Mouse (Mus musculus) small intestine, adult 2 months (tissue): ENCODE measurements around the gene Ppm1l. TPM values are rescaled to one million over a fixed set of nuclear protein-coding genes. Genes with fewer than 3 reads are reported as not detected.

Experiments used
- H3K27ac ChIP-seq: fragments of 200-500 bp; 2 replicates; pipeline ENCODE4 v1.5.1; 2012; ENCODE audit warnings: low read depth, low read length, control low read depth, inconsistent platforms; ENCODE audit not compliant: insufficient read depth
- H3K27me3 ChIP-seq: fragments of 200-500 bp; 2 replicates; pipeline ENCODE4 v1.6.1; 2012; ENCODE audit warnings: mild to moderate bottlenecking, moderate library complexity, low read length, inconsistent platforms; ENCODE audit not compliant: control insufficient read depth, insufficient read depth
- H3K36me3 ChIP-seq: fragments of 200-500 bp; 2 replicates; pipeline ENCODE4 v1.6.1; 2012; ENCODE audit warnings: mild to moderate bottlenecking, low read length, control low read depth, inconsistent platforms; ENCODE audit not compliant: control insufficient read depth, insufficient read depth
- H3K4me1 ChIP-seq: fragments of 200-500 bp; 2 replicates; pipeline ENCODE4 v1.6.1; 2012; ENCODE audit warnings: low read length, inconsistent platforms, mixed read lengths; ENCODE audit not compliant: control insufficient read depth, insufficient read depth, insufficient read length
- H3K4me3 ChIP-seq: fragments of 200-500 bp; 2 replicates; pipeline ENCODE4 v1.5.1; 2012; ENCODE audit warnings: low read depth, mild to moderate bottlenecking, control low read depth, inconsistent platforms, low read length, moderate library complexity
- CTCF ChIP-seq: fragments of 200-500 bp; IDR thresholded peaks from 2 replicates; pipeline ENCODE4 v1.5.1; 2012; ENCODE audit warnings: low read depth, mild to moderate bottlenecking, control low read depth, inconsistent platforms, low read length, moderate library complexity, mixed read lengths; ENCODE audit not compliant: insufficient replicate concordance, insufficient read length; ENCODE audit errors: extremely low read depth
- POLR2A ChIP-seq: fragments of 200-500 bp; IDR thresholded peaks from 2 replicates; pipeline ENCODE4 v1.6.1; 2012; ENCODE audit warnings: low read depth, mild to moderate bottlenecking, control low read depth, inconsistent platforms, low read length, moderate library complexity
- WGBS: fragments of 180-500 bp; shearing (Covaris S2); methylation state at CpG from one replicate; pipeline ENCODE4 v1.1.7; 2018; 5-methylcytosine and 5-hydroxymethylcytosine counted together
- polyA plus RNA-seq: library from polyadenylated mRNA; depleted of rRNA; stranded (reverse); fragments of >200 nt; gene quantifications from 2 replicates; pipeline ENCODE4 v1.2.3, GENCODE M21; 2012; rRNA removed

Gene Ppm1l
- 0.80 and 1.1 TPM in 2 replicates for polyA plus RNA-seq

GRCm38 (mm10) chr3:69316391-69317195, at the start of gene Ppm1l:
TSS of gene Ppm1l (plus strand) at chr3:69316861.
- peaks cover 3% of the 10 kb centered on the region; the same call in 1 of the 2 replicates for H3K27me3 ChIP-seq
- peak within 1 kb of the TSS; percentile 79 for H3K27ac ChIP-seq
- TF ChIP-seq CTCF (no peak), POLR2A (peak; percentile 69)
- H3K4me1 ChIP-seq, result peaks cover 11% of the 10 kb centered on the region
- 2% methylated on average over 79 of the region's 80 CpGs for WGBS
- no peaks in the 10 kb centered on the region for H3K36me3 ChIP-seq
- H3K4me3 ChIP-seq, result peak within 1 kb of the TSS; percentile 89

GRCm38 (mm10) chr3:69271812-69272211, 44.8 kb upstream of the Ppm1l start:
- no peaks in the 10 kb centered on the region for H3K27me3 ChIP-seq
- TF ChIP-seq POLR2A (no peak), CTCF (no peak)
- no peak overlapping the region for H3K4me3 ChIP-seq
- no peaks in the 10 kb centered on the region; the same call in 1 of the 2 replicates for H3K4me1 ChIP-seq
- WGBS, result 65% methylated on average over 7 of the region's 7 CpGs
- H3K36me3 ChIP-seq, result no peaks in the 10 kb centered on the region
- H3K27ac ChIP-seq, result no peak overlapping the region

GRCm38 (mm10) chr3:69274018-69274663, 42.5 kb upstream of the Ppm1l start:
- WGBS, result 88% methylated on average over 16 of the region's 16 CpGs
- no peaks in the 10 kb centered on the region for H3K27me3 ChIP-seq
- no peak overlapping the region for H3K4me3 ChIP-seq

GRCm38 (mm10) chr3:69274664-69275312, 41.9 kb upstream of the Ppm1l start:
- Histone ChIP-seq H3K4me3 (no peak overlapping the region), H3K36me3 (no peaks in the 10 kb centered on the region), H3K27me3 (no peaks in the 10 kb centered on the region), H3K4me1 (no peaks in the 10 kb centered on the region; the same call in 1 of the 2 replicates), H3K27ac (no peak overlapping the region)
- no peak for TF ChIP-seq POLR2A
- no peak for TF ChIP-seq CTCF
- 90% methylated on average over 15 of the region's 15 CpGs for WGBS

More at GRCm38 (mm10) chr3:69274018-69274663, 42.5 kb upstream of the Ppm1l start:
- H3K4me1 ChIP-seq, result no peaks in the 10 kb centered on the region; the same call in 1 of the 2 replicates
- no peak overlapping the region for H3K27ac ChIP-seq
- no peaks in the 10 kb centered on the region for H3K36me3 ChIP-seq
- TF ChIP-seq POLR2A (no peak), CTCF (no peak)

- WGBS, result 93% methylated on average over 6 of the region's 6 CpGs
- TF ChIP-seq CTCF, result no peak
- no peak for TF ChIP-seq POLR2A
- Histone ChIP-seq H3K4me1 (no peaks in the 10 kb centered on the region; the same call in 1 of the 2 replicates), H3K27me3 (no peaks in the 10 kb centered on the region), H3K36me3 (no peaks in the 10 kb centered on the region), H3K27ac (no peak overlapping the region), H3K4me3 (no peak overlapping the region)
These were observed 38.0 kb upstream of the Ppm1l start for GRCm38 (mm10) chr3:69278648-69279047.

GRCm38 (mm10) chr3:69282406-69282805, 34.3 kb upstream of the Ppm1l start:
- H3K27me3 ChIP-seq, result no peaks in the 10 kb centered on the region
- H3K27ac ChIP-seq, result no peak overlapping the region
- H3K36me3 ChIP-seq, result no peaks in the 10 kb centered on the region
- TF ChIP-seq POLR2A, result no peak
- no peaks in the 10 kb centered on the region for H3K4me1 ChIP-seq
- 18% methylated on average over 9 of the region's 9 CpGs for WGBS
- no peak overlapping the region for H3K4me3 ChIP-seq
